Mouse (Mus musculus) neural tube, embryonic 15.5 days (tissue): ENCODE measurements around the gene Zdhhc7. TPM values are rescaled to one million over a fixed set of nuclear protein-coding genes. Genes with fewer than 3 reads are reported as not detected.

ENCODE experiments used
- ATAC-seq: fragments of 200-750 bp; cut with Nextera tagmentation; 2 replicates; pipeline ENCODE4 v1.8.0; 2017; ENCODE audit warnings: mild to moderate bottlenecking, moderate TSS enrichment, moderate library complexity; ENCODE audit not compliant: low FRiP score
- H3K27ac ChIP-seq: fragments of 300-500 bp; sonication (generic); replicated peaks from 2 replicates; pipeline ENCODE4 v1.5.1; 2015; ENCODE audit warnings: mild to moderate bottlenecking, inconsistent platforms
- H3K27me3 ChIP-seq: fragments of 300-500 bp; sonication (generic); replicated peaks from 2 replicates; pipeline ENCODE4 v1.6.1; 2015; ENCODE audit warnings: inconsistent platforms
- H3K36me3 ChIP-seq: fragments of 300-500 bp; sonication (generic); 2 replicates; pipeline ENCODE4 v1.6.1; 2015; ENCODE audit warnings: inconsistent platforms
- H3K4me1 ChIP-seq: fragments of 300-500 bp; sonication (generic); 2 replicates; pipeline ENCODE4 v1.6.1; 2015; ENCODE audit warnings: inconsistent platforms
- H3K4me2 ChIP-seq: fragments of 300-500 bp; sonication (generic); 2 replicates; pipeline ENCODE4 v1.6.1; 2015; ENCODE audit warnings: inconsistent platforms, mild to moderate bottlenecking, moderate library complexity
- H3K4me3 ChIP-seq: fragments of 300-500 bp; sonication (generic); replicated peaks from 2 replicates; pipeline ENCODE4 v1.5.1; 2015; ENCODE audit warnings: mild to moderate bottlenecking, inconsistent platforms
- H3K9ac ChIP-seq: fragments of 300-500 bp; sonication (generic); replicated peaks from 2 replicates; pipeline ENCODE4 v1.6.1; 2015; ENCODE audit warnings: mild to moderate bottlenecking, inconsistent platforms
- H3K9me3 ChIP-seq: fragments of 300-500 bp; sonication (generic); replicated peaks from 2 replicates; pipeline ENCODE4 v1.6.1; 2016; ENCODE audit warnings: inconsistent platforms
- WGBS: fragments of 180-500 bp; shearing (Covaris S2); methylation state at CpG from one replicate; pipeline ENCODE4 v1.1.7; 2015; ENCODE audit warnings: mixed read lengths; 5-methylcytosine and 5-hydroxymethylcytosine counted together
- polyA plus RNA-seq: library from polyadenylated mRNA; unstranded; fragments of >200 nt; fragmentation: Nextera tagmentation; extraction: Ambion mirVana; gene quantifications from 2 replicates; pipeline ENCODE4 v1.2.1, GENCODE M21; 2015

Gene Zdhhc7
- polyA plus RNA-seq, 1 experiment from 2014 or later: 26.9 TPM

DNA sequence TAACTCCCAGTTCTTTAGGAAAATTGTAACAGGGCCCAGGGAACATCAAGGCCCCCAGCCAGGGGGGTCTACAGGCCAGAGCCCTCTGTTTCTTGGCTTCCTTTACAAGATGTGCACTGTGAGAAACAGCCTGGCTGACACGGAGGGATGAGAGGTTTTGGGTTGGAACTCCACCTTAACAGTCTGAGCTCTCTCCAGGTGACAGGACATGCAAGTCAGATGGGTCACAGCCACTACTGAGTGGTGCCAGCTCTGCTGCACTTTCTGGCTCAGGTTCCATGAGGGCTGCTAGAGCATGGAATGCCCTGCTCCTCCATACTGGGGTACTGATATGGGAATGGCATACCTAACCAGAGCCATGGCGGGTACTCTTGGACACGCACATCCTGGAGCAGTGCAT is 10.2 kb downstream of the Zdhhc7 start:
- 96% methylated on average over 3 of the region's 3 CpGs for WGBS
- Histone ChIP-seq H3K4me2 (no peak overlapping the region), H3K9me3 (no peaks in the 10 kb centered on the region), H3K4me1 (0 out of 2 replicates have a peak, but pooled peaks cover 7% of the 10 kb centered on the region), H3K36me3 (peaks cover 53% of the 10 kb centered on the region), H3K9ac (no peak overlapping the region), H3K4me3 (no peak overlapping the region), H3K27ac (no peak overlapping the region), H3K27me3 (no peaks in the 10 kb centered on the region)
- ATAC-seq: no peak

DNA sequence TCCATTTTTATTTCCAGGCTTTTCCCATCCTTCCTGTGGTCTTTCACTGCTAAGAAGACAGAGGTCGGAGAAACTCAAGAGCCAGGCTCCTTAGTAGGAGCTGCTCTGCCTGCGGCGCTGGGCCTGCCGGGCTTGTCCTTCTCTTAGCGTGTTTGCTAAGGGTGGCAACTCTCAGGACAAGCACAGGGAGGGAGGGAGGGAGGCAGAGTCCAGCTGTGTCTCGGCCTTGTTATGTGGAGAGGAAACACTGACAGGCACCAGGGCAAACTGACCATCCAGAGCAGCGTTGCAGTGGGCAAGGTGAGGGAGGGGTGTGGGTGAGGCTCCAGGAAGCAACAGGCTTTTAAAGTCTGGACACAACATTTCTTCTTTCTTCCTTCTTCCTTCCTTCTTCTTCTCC is 11.8 kb downstream of the Zdhhc7 start:
- Histone ChIP-seq H3K9ac (no peak overlapping the region), H3K27ac (no peak overlapping the region), H3K27me3 (no peaks in the 10 kb centered on the region), H3K4me2 (no peak overlapping the region), H3K36me3 (peaks cover 68% of the 10 kb centered on the region), H3K9me3 (no peaks in the 10 kb centered on the region), H3K4me3 (no peak overlapping the region), H3K4me1 (0 out of 2 replicates have a peak, but pooled peaks cover 7% of the 10 kb centered on the region)
- ATAC-seq: no peak
- WGBS: 82% methylated on average over 7 of the region's 7 CpGs

DNA sequence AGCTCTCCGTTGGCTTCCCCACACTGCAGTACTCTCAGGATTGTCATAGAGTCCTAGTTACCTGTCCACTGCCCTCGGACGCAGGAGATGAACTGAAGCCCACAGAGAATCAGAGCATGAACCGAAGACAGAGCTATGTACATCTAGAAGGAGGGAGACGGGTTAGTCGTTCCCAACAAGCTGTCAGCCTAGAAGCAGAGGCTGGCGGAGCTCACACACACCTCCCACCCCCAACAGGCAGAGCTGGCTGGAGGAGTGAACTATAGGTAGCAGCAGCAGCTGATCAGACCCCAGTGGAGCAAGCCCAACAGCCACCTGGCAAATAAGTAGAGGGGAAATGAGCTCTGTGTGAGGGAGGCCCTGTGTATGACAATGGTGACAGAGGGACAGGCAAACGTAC is 16.5 kb downstream of the Zdhhc7 start:
- Histone ChIP-seq H3K27me3 (no peaks in the 10 kb centered on the region), H3K27ac (no peak overlapping the region), H3K36me3 (peaks cover 82% of the 10 kb centered on the region), H3K4me1 (no peaks in the 10 kb centered on the region), H3K9ac (no peak overlapping the region), H3K4me2 (no peak overlapping the region), H3K9me3 (no peaks in the 10 kb centered on the region), H3K4me3 (no peak overlapping the region)
- 91% methylated on average over 8 of the region's 8 CpGs for WGBS
- no peak for ATAC-seq

DNA sequence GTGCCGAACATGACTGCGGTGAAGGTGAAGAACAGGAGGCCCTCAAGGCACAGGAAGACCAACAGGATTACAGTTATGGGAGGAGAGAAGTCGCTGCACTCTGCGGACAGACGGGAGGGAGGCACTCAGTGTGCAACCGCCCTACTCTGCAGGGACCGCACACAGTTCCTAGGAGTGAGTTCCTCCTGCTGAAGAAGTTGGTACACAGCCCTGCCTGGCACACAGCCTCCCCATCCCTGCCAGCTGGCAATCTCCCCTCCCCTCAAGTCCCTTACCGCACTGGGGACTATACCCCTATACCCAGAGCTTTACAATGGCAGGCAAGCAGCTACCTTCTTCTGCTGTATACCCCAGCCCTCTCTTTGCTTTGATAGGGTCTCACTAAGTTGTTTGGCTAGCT is 18.0 kb downstream of the Zdhhc7 start:
- no peak for ATAC-seq
- H3K36me3 ChIP-seq: peaks cover 76% of the 10 kb centered on the region
- no peak overlapping the region for H3K27ac ChIP-seq
- 89% methylated on average over 8 of the region's 8 CpGs for WGBS
- no peaks in the 10 kb centered on the region for H3K9me3 ChIP-seq
- H3K9ac ChIP-seq: no peak overlapping the region
- H3K27me3 ChIP-seq: no peaks in the 10 kb centered on the region
- H3K4me3 ChIP-seq: no peak overlapping the region
- H3K4me2 ChIP-seq: no peak overlapping the region
- H3K4me1 ChIP-seq: 0 out of 2 replicates have a peak, but pooled peaks cover under 1% of the 10 kb centered on the region

DNA sequence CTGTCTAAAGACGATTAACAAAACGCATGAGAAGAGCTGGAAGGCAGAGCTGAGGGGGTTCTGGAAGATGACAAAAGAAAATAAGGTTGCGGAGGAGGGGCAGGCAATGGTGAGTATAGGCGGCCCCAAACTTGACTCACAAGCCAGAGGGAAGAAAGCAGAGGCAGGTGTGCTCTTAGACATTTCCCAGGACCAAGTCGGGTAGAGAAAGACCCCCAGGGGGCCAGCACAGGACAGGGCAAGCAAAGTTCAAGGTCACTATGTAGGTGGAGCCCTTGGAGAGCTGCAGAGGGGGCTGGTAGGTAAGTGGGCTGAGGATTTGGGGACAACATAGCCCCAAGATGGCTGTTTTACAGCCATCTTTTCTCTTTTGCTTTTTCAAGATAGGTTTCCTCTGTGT is 21.9 kb downstream of the Zdhhc7 start:
- H3K9me3 ChIP-seq: no peaks in the 10 kb centered on the region
- H3K4me2 ChIP-seq: no peak overlapping the region
- 0 out of 2 replicates have a peak, but pooled peaks cover 5% of the 10 kb centered on the region for H3K4me1 ChIP-seq
- no peaks in the 10 kb centered on the region for H3K27me3 ChIP-seq
- no peak for ATAC-seq
- WGBS: 62% methylated on average over 5 of the region's 5 CpGs
- no peak overlapping the region for H3K27ac ChIP-seq
- no peak overlapping the region for H3K4me3 ChIP-seq
- peaks cover 40% of the 10 kb centered on the region for H3K36me3 ChIP-seq
- H3K9ac ChIP-seq: no peak overlapping the region

DNA sequence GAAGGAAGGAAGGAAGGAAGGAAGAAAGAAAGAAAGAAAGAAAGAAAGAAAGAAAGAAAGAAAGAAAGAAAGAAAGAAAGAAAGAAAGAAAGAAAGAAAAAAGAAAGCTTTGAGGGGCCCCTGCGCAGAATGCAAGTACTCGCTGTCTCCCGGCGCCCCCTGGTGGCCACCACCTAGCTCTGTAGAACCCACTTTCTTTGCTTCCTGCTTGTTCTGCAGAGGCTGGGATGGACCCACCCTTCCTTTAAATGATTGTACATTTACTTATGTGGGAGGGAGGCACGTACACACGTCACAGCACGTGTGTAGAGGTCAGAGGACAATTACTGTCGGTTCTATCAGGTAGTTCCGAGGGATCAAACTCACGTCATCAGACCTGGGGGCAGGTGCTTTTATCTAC is 23.2 kb downstream of the Zdhhc7 start:
- no peak overlapping the region for H3K4me3 ChIP-seq
- ATAC-seq: 0 out of 2 replicates have a peak, but pooled peaks have one; percentile 43
- WGBS: 20% methylated on average over 10 of the region's 10 CpGs
- no peaks in the 10 kb centered on the region for H3K9me3 ChIP-seq
- peaks cover 33% of the 10 kb centered on the region for H3K36me3 ChIP-seq
- H3K27me3 ChIP-seq: no peaks in the 10 kb centered on the region
- no peak overlapping the region for H3K4me2 ChIP-seq
- 0 out of 2 replicates have a peak, but pooled peaks cover 5% of the 10 kb centered on the region for H3K4me1 ChIP-seq
- no peak overlapping the region for H3K27ac ChIP-seq
- no peak overlapping the region for H3K9ac ChIP-seq

DNA sequence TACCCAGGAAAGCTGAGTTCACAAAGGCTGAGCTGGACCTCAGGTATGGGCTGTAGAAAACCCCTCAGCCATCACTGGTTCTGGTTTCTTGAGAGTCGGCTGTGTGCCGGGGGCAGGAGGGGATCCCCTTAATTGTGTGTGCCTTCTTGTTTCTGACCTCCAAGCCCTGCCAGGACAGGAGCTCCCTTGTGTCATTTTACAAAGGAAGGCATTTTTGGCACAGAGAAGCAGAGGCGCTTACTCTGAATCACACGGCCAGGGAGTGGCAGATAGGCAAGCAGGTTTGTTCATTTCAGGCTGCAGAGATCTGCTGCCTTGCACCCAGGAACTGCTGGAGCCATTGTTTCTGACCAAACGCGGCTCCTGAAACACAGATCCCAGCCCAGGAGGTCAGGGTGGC is 25.9 kb downstream of the Zdhhc7 start:
- Histone ChIP-seq H3K4me3 (no peak overlapping the region), H3K9ac (no peak overlapping the region), H3K36me3 (peaks cover 7% of the 10 kb centered on the region; the same call in 1 of the 2 replicates), H3K4me1 (0 out of 2 replicates have a peak, but pooled peaks cover 5% of the 10 kb centered on the region), H3K4me2 (no peak overlapping the region), H3K27ac (no peak overlapping the region), H3K27me3 (no peaks in the 10 kb centered on the region), H3K9me3 (no peaks in the 10 kb centered on the region)
- 60% methylated on average over 6 of the region's 6 CpGs for WGBS
- no peak for ATAC-seq

DNA sequence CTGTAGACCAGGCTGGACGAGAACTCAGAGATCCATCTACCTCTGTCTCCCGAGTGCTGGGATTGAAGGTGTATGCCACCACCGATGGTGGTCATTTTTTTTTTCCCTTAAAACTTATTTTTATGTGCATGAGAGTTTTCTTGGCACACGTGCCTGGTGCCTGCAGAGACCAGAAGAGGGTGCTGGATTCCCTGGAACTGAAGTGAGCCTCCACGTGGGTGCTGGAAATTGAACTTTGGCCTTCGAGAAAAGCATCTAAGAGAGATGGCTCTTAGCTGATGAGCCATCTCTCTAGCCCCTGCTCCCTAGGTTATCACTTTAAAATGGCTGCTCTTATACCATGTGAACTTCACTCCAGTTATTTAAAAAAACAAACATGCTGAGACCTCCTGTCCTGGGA is 26.8 kb downstream of the Zdhhc7 start:
- Histone ChIP-seq H3K27ac (no peak overlapping the region), H3K4me3 (no peak overlapping the region), H3K9me3 (no peaks in the 10 kb centered on the region), H3K9ac (no peak overlapping the region), H3K4me1 (0 out of 2 replicates have a peak, but pooled peaks cover 5% of the 10 kb centered on the region), H3K36me3 (no peaks in the 10 kb centered on the region), H3K4me2 (no peak overlapping the region), H3K27me3 (no peaks in the 10 kb centered on the region)
- 77% methylated on average over 6 of the region's 6 CpGs for WGBS
- ATAC-seq: no peak

DNA sequence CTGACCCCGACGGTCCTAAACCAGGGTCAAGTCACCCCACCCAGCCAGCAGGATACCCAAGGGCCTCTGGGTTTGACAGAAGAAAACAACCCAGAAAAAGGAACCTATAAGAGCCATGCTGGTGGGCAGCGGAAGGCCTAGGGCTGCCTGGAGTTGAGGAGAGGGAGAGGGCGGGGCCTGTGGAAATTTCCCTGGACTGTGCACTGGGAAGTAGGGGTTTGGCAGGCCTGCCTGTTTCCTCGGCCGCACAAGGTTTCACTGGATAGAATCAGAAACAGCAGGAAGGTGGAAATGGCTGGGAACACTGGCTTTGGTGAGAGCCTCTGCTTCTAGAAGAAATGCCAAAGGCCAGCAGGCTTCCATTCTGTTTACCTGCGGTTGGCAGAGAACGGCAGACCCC is 28.5 kb downstream of the Zdhhc7 start:
- WGBS: 87% methylated on average over 8 of the region's 8 CpGs

DNA sequence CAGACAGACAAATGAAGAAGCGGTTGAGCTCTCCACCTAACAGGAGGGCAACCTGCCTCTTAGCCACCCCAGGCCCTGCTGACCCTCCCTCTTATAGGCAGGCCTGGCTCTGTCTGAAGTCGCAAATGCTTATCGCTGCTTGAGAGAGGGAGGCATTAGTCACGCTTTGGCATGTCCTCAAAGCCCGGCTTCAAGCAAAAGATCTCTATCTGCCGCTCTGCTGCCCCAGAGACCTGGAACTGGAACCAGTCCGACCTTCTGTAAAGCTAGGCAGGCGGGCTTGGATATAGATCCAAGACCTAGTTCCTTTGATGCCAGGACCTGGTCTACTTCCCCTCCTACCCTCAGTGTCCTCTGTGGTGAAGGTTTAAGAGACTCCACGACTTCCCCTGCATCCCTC is 29.0 kb downstream of the Zdhhc7 start:
- 0 out of 2 replicates have a peak, but pooled peaks cover 7% of the 10 kb centered on the region for H3K4me1 ChIP-seq
- no peak overlapping the region for H3K27ac ChIP-seq
- no peak overlapping the region for H3K4me2 ChIP-seq
- no peaks in the 10 kb centered on the region for H3K36me3 ChIP-seq
- 58% methylated on average over 9 of the region's 9 CpGs for WGBS
- no peaks in the 10 kb centered on the region for H3K27me3 ChIP-seq
- no peak overlapping the region for H3K9ac ChIP-seq
- ATAC-seq: no peak
- no peak overlapping the region for H3K4me3 ChIP-seq
- H3K9me3 ChIP-seq: no peaks in the 10 kb centered on the region

More for the DNA sequence above, 28.5 kb downstream of the Zdhhc7 start:
- Histone ChIP-seq H3K9ac (no peak overlapping the region), H3K4me3 (no peak overlapping the region), H3K27me3 (no peaks in the 10 kb centered on the region), H3K9me3 (no peaks in the 10 kb centered on the region), H3K27ac (no peak overlapping the region), H3K4me2 (no peak overlapping the region), H3K36me3 (no peaks in the 10 kb centered on the region), H3K4me1 (0 out of 2 replicates have a peak, but pooled peaks cover 7% of the 10 kb centered on the region)
- no peak for ATAC-seq

DNA sequence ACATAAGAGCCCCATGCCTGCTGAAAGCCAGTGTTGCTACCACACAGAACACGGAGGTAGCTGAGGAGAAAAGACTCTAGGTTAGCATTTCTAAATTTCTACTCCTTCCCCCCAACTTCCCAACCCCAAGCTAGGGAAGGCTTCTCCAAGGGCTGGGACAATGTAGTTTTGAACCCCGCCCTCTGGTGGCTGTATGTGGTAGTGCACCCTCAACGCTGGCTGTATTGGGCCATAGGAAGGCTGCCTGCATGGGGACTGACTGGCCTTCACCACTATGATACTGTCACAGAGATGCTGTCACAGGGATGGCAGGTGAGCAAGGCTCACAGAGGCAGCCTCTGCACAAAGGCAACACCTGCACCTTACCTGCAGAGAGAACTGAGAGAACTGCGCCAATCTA is 29.6 kb downstream of the Zdhhc7 start:
- no peaks in the 10 kb centered on the region for H3K36me3 ChIP-seq
- H3K9ac ChIP-seq: no peak overlapping the region
- no peak overlapping the region for H3K4me3 ChIP-seq
- no peak overlapping the region for H3K27ac ChIP-seq
- no peaks in the 10 kb centered on the region for H3K9me3 ChIP-seq
- 0 out of 2 replicates have a peak, but pooled peaks cover 7% of the 10 kb centered on the region for H3K4me1 ChIP-seq
- H3K4me2 ChIP-seq: no peak overlapping the region
- ATAC-seq: peak; percentile 80
- 25% methylated on average over 4 of the region's 4 CpGs for WGBS
- no peaks in the 10 kb centered on the region for H3K27me3 ChIP-seq

DNA sequence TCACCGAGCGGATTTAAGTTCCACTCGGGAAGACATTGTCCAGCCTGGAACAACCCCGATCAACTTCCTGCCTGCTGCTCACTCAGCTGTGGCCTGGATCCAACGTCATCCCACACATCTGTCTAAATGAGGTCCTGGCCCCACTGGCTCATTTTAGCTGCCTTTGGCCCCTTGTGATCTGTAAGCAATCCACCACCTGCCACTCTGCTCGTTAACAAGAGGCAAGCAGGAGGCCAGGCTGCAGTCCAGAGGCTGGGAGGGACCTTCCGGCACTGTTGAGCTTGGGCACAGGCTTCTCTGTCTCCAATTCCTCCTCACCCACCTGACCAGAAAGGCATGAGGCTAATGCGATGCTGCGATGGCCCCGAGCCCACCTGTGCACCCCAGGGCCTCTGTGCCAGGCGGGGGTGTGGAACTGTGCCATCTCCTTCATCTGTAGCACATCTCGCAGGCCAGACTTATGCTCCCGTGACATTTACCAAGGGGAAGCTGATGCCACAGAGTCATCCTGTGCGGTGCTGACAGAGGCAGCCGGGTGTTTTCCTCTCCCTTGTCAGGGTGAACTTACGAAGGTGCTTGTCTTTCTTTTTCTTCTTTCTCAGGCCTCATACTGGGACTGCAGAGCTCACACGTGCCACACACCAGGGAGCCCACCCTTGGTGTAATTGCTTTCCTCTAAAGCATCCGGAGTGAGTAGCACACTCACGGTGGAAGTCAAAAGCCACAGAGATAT is 33.2 kb downstream of the Zdhhc7 start:
- H3K27ac ChIP-seq: no peak overlapping the region
- WGBS: 62% methylated on average over 19 of the region's 19 CpGs
- no peak overlapping the region for H3K4me2 ChIP-seq
- no peaks in the 10 kb centered on the region for H3K9me3 ChIP-seq
- no peaks in the 10 kb centered on the region for H3K36me3 ChIP-seq
- H3K4me1 ChIP-seq: 0 out of 2 replicates have a peak, but pooled peaks cover 4% of the 10 kb centered on the region
- H3K27me3 ChIP-seq: no peaks in the 10 kb centered on the region
- H3K9ac ChIP-seq: no peak overlapping the region
- no peak for ATAC-seq
- H3K4me3 ChIP-seq: no peak overlapping the region
